Mouse (Mus musculus) liver, postnatal 0 days (tissue): ENCODE results near the gene 1700025F22Rik. TPM values are rescaled to one million over a fixed set of nuclear protein-coding genes. Genes with fewer than 3 reads are reported as not detected.
"Not testable (repeated sequence)": the region's sequence is repeated elsewhere in the genome, so short reads cannot be mapped to it uniquely, and the experiment has no call there.

ENCODE experiments used
- ATAC-seq: fragments of 200-750 bp; cut with Nextera tagmentation; 2 replicates; pipeline ENCODE4 v1.8.0; 2017; ENCODE audit warnings: mild to moderate bottlenecking, moderate library complexity
- DNase-seq: peaks from one replicate; pipeline ENCODE4 v3.0.0-alpha.2; 2016
- H3K27ac ChIP-seq: fragments of 300-500 bp; sonication (generic); 2 replicates; pipeline ENCODE4 v1.5.1; 2014; ENCODE audit warnings: antibody characterized with exemption, moderate library complexity, mild to moderate bottlenecking, low read depth
- H3K27me3 ChIP-seq: fragments of 300-500 bp; sonication (generic); 2 replicates; pipeline ENCODE4 v1.6.1; 2014; ENCODE audit warnings: low read length, control low read depth, mixed read lengths; ENCODE audit not compliant: insufficient read depth
- H3K36me3 ChIP-seq: fragments of 300-500 bp; sonication (generic); replicated peaks from 2 replicates; pipeline ENCODE4 v1.6.1; 2014; ENCODE audit warnings: mild to moderate bottlenecking, control low read depth, low read length, moderate library complexity, mixed read lengths; ENCODE audit not compliant: insufficient read depth
- H3K4me1 ChIP-seq: fragments of 300-500 bp; sonication (generic); 2 replicates; pipeline ENCODE4 v1.6.1; 2014; ENCODE audit warnings: antibody characterized with exemption, mild to moderate bottlenecking, control low read depth; ENCODE audit not compliant: insufficient read depth
- H3K4me2 ChIP-seq: fragments of 300-500 bp; sonication (generic); 2 replicates; pipeline ENCODE4 v1.6.1; 2014; ENCODE audit warnings: low read depth, mild to moderate bottlenecking, low read length, moderate library complexity, mixed read lengths
- H3K4me3 ChIP-seq: fragments of 300-500 bp; sonication (generic); 2 replicates; pipeline ENCODE4 v1.5.1; 2014; ENCODE audit warnings: low read depth, low read length
- H3K9ac ChIP-seq: fragments of 300-500 bp; sonication (generic); replicated peaks from 2 replicates; pipeline ENCODE4 v1.6.1; 2014; ENCODE audit warnings: mild to moderate bottlenecking, moderate library complexity
- H3K9me3 ChIP-seq: fragments of 300-500 bp; sonication (generic); 2 replicates; pipeline ENCODE4 v1.6.1; 2016; ENCODE audit warnings: mild to moderate bottlenecking, control low read depth, low read length, mixed read lengths
- CTCF ChIP-seq: sonication (generic); IDR thresholded peaks from 2 replicates; pipeline ENCODE4 v1.5.1; 2016; ENCODE audit warnings: antibody characterized with exemption, low read depth
- EP300 ChIP-seq: IDR thresholded peaks from 2 replicates; pipeline ENCODE4 v1.6.1; 2016; ENCODE audit warnings: antibody characterized with exemption, low read depth, mild to moderate bottlenecking
- WGBS: fragments of 180-500 bp; shearing (Covaris S2); extraction: QIAGEN DNeasy Blood & Tissue Kit; methylation state at CpG from one replicate; pipeline ENCODE4 v1.1.7; 2014; ENCODE audit not compliant: insufficient replicate concordance; 5-methylcytosine and 5-hydroxymethylcytosine counted together
- polyA plus RNA-seq: library from polyadenylated mRNA; unstranded; fragments of >200 nt; fragmentation: Nextera tagmentation; extraction: Ambion mirVana; gene quantifications from 2 replicates; pipeline ENCODE4 v1.2.1, GENCODE M21; 2015

Gene 1700025F22Rik
- not detected in 2 replicates for polyA plus RNA-seq

DNA sequence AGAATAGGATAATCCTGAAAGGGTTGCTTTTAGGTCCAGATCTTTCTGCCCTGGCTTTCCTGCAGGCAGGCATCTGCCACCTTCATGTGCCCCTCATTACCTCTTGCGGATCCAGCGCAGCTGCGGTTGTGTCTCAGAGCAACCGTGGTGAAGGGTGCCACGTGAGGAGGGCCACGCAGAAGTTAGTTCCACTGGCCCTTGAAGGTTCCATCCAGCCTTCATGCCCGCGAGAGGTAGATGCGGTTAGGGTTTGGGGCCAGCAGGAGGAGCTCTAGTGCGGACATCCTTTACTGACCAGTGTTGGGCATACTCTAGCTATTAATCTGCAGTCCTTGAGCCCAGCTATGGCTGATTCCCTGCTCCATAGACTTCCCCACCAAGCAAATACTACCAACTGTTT is at the start of gene 1700025F22Rik:
1700025F22Rik (minus strand) TSS at position 149 of the 400 bp plus-strand sequence.
- Histone ChIP-seq H3K27me3 (no peaks in the 10 kb centered on the region), H3K4me2 (no peak within 1 kb of the TSS), H3K9me3 (no peaks in the 10 kb centered on the region), H3K36me3 (no peaks in the 10 kb centered on the region), H3K27ac (no peak within 1 kb of the TSS), H3K4me3 (no peak within 1 kb of the TSS), H3K4me1 (no peaks in the 10 kb centered on the region), H3K9ac (no peak within 1 kb of the TSS)
- DNase-seq (peak; percentile 39), ATAC-seq (no peak)
- WGBS: 25% methylated on average over 10 of the region's 10 CpGs
- TF ChIP-seq CTCF: peak; percentile 61
- TF ChIP-seq EP300: no peak

DNA sequence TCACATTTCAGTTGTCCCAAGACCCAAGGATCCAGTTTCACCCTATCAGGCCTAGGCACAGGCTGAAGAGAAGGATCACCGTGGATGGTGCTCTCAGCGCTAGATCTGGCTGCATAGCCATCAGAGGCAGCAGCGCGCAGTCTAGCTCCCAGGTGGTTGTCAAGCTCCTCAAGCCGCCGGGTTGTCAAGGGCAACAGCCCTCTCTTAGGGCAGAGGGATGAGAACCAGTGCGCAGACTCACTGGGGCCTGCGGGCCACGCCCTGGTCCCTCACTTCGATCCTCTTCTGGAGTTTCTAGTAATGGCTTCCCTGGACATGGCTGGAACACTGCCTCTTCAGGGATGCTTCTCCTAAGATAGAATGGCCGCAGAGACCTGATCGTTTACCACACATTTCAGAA is 31.4 kb upstream of the 1700025F22Rik start, which contains the start of gene Ms4a13:
Ms4a13 (minus strand) TSS at position 192 of the 400 bp plus-strand sequence.
- H3K4me2 ChIP-seq: no peak within 1 kb of the TSS
- no peaks in the 10 kb centered on the region for H3K4me1 ChIP-seq
- H3K9ac ChIP-seq: no peak within 1 kb of the TSS
- H3K27me3 ChIP-seq: no peaks in the 10 kb centered on the region
- TF ChIP-seq CTCF (no peak), EP300 (no peak)
- H3K27ac ChIP-seq: no peak within 1 kb of the TSS
- no peaks in the 10 kb centered on the region for H3K9me3 ChIP-seq
- no peak for DNase-seq
- H3K36me3 ChIP-seq: no peaks in the 10 kb centered on the region
- WGBS: 68% methylated on average over 12 of the region's 12 CpGs
- no peak within 1 kb of the TSS for H3K4me3 ChIP-seq
- no peak for ATAC-seq

DNA sequence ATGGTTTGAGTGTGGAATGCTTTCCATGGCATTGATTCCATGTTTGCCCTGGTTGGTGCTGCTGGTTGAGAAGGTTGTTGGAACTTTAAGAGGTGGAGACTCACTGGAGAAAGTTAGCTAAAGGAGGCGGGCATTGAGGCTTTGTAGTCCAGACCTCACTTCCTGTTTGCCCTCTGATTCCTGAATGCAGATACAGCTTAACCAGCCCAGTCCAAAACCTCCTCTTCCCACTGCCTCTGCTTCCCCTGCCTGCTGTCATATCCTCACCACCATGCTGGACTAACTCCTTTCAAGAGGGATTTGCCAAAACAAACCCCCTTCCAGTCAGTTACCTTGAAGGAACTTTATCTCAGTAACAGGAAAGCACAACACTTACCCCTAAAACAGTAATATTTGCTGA is 27.4 kb upstream of the 1700025F22Rik start:
- Histone ChIP-seq H3K36me3 (no peaks in the 10 kb centered on the region), H3K4me2 (no peak overlapping the region), H3K4me3 (no peak overlapping the region), H3K4me1 (no peaks in the 10 kb centered on the region), H3K27ac (no peak overlapping the region), H3K27me3 (no peaks in the 10 kb centered on the region), H3K9me3 (no peaks in the 10 kb centered on the region), H3K9ac (no peak overlapping the region)
- TF ChIP-seq EP300 (no peak), CTCF (no peak)
- ATAC-seq (no peak), DNase-seq (no peak)
- WGBS: 50% methylated on average over 1 of the region's 1 CpGs

DNA sequence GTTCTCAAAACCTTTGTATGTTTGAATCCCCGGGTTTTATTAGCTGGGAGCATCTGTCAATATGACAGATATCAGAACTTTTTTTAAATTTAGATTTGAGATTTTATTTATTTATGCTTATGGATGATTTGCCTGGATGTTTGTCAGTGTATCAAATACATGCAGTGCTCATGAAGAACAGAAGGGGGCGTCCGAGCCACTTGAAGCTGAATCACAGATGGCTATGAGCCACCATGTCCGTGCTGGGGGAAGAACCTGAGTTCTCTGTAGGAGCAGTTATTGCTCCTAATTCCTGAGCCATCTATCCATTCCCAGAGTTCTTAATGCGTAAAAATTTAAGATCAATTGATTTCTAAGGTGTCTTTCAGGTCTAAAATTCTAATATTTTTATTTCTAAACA is 19.0 kb upstream of the 1700025F22Rik start:
- ATAC-seq (no peak), DNase-seq (peak; percentile 33)
- TF ChIP-seq EP300 (no peak), CTCF (peak; percentile 59)
- Histone ChIP-seq H3K4me2 (no peak overlapping the region), H3K36me3 (no peaks in the 10 kb centered on the region), H3K9ac (no peak overlapping the region), H3K4me3 (no peak overlapping the region), H3K9me3 (no peaks in the 10 kb centered on the region), H3K27me3 (no peaks in the 10 kb centered on the region), H3K27ac (no peak overlapping the region), H3K4me1 (no peaks in the 10 kb centered on the region)
- WGBS: 14% methylated on average over 5 of the region's 5 CpGs

DNA sequence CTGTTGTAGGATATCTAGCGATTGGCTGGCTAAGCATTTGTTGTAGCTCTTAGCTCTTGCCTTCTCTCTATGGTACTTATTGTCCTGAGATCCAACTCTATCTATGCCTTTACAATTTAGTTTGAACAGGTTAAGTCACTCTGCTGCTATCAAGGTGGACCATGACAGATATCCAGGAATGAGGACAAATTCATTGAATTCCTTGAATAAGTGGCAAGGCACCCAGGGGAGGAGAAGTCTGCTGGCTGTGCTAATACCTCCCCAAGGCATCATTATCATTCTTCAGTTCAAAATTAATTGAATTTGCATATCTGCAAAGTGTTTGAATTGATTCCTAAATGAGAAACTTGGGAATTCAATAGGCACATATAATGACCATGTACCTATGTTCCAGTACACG is 12.3 kb upstream of the 1700025F22Rik start:
- H3K27ac ChIP-seq: no peak overlapping the region
- H3K36me3 ChIP-seq: no peaks in the 10 kb centered on the region
- H3K9ac ChIP-seq: no peak overlapping the region
- no peak overlapping the region for H3K4me3 ChIP-seq
- no peaks in the 10 kb centered on the region for H3K9me3 ChIP-seq
- DNase-seq: no peak
- H3K4me2 ChIP-seq: no peak overlapping the region
- 63% methylated on average over 2 of the region's 2 CpGs for WGBS
- no peaks in the 10 kb centered on the region for H3K27me3 ChIP-seq
- ATAC-seq: no peak
- TF ChIP-seq EP300: no peak
- TF ChIP-seq CTCF: no peak
- H3K4me1 ChIP-seq: no peaks in the 10 kb centered on the region

DNA sequence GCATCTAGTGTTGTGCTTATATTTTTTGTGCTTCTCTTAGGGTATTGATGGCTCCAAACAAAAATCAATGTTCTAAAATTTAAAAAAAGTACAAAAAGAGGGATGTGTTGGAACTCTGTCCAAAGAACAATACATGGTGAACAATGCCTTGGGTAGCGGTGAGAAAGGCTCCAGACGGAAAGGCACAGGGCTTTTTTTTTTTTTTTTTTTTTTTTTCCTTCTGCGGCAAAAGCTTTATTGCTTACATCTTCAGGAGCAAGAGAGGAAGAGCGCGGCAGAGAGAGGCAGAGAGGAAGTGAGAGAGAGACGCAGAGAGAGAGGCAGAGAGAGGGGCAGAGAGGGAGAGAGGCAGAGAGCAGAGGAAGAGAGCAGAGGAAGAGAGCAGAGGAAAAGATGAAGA is 7.2 kb downstream of the 1700025F22Rik start:
- not testable (repeated sequence) for DNase-seq, H3K9ac ChIP-seq

DNA sequence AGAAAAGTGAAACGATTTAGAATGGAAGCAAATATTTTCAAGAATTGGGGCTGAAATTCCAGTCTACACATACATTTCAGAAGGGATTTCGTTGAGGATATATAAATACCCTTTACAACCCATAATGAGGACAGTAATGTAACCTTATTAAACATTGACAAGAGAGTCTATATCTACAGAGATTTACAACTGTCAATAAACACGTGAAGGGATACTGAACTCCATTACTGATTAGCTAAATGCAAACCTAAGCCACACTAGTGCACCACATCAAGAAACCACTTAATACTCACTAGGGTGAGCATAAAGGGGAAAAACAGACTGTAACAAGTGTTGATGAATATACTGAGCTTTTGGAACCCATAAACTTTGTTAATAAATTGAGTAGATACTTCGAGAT is 29.8 kb downstream of the 1700025F22Rik start:
- no peak for DNase-seq
- WGBS: 60% methylated on average over 4 of the region's 4 CpGs
- no peak overlapping the region for H3K4me3 ChIP-seq
- no peak for TF ChIP-seq EP300
- H3K9ac ChIP-seq: no peak overlapping the region
- no peaks in the 10 kb centered on the region for H3K36me3 ChIP-seq
- no peak for ATAC-seq
- H3K9me3 ChIP-seq: no peaks in the 10 kb centered on the region
- H3K27ac ChIP-seq: no peak overlapping the region
- no peak overlapping the region for H3K4me2 ChIP-seq
- H3K27me3 ChIP-seq: no peaks in the 10 kb centered on the region
- H3K4me1 ChIP-seq: no peaks in the 10 kb centered on the region

More for the DNA sequence above, 7.2 kb downstream of the 1700025F22Rik start:
- not testable (repeated sequence) for H3K9me3 ChIP-seq, H3K4me1 ChIP-seq, H3K4me2 ChIP-seq, ATAC-seq, H3K36me3 ChIP-seq, H3K27me3 ChIP-seq, H3K4me3 ChIP-seq, H3K27ac ChIP-seq
- 65% methylated on average over 6 of the region's 6 CpGs for WGBS
